Mouse (Mus musculus) left cerebral cortex, postnatal 10 days (tissue): ENCODE data around the gene N6amt1. TPM values are rescaled to one million over a fixed set of nuclear protein-coding genes. Genes with fewer than 3 reads are reported as not detected.

Experiments
- DNase-seq, 2 experiments: peaks; one replicate each; pipeline ENCODE4 v3.0.0; 2021 to 2022; ENCODE audit warnings: low spot score in 2 of 2, mixed read lengths in 1 of 2; ENCODE audit errors: extremely low spot score in 1 of 2
- intact Hi-C: fragments of 180-260 bp; cut with DNase I; formaldehyde crosslinking; loops from one replicate; pipeline ENCODE4 v1.15.1; 2025
- total RNA-seq, 2 experiments: library from RNA; stranded (reverse); gene quantifications; 2 replicates each; pipeline ENCODE4 v1.2.3; 2021

Gene N6amt1
- 10 to 100 TPM; 20.5 to 21.6 TPM for total RNA-seq

- intact Hi-C loops, result no loop called here
- peak; percentile 88 to 95 for DNase-seq
These were observed at the start of gene N6amt1 for GRCm38 (mm10) chr16:87354075-87354583. Gene N6amt1, plus strand, starts transcription at chr16:87354185.

GRCm38 (mm10) chr16:87305251-87306011, 48.6 kb upstream of the N6amt1 start:
- DNase-seq, result no peak
- intact Hi-C loops, result no loop called here

DNA sequence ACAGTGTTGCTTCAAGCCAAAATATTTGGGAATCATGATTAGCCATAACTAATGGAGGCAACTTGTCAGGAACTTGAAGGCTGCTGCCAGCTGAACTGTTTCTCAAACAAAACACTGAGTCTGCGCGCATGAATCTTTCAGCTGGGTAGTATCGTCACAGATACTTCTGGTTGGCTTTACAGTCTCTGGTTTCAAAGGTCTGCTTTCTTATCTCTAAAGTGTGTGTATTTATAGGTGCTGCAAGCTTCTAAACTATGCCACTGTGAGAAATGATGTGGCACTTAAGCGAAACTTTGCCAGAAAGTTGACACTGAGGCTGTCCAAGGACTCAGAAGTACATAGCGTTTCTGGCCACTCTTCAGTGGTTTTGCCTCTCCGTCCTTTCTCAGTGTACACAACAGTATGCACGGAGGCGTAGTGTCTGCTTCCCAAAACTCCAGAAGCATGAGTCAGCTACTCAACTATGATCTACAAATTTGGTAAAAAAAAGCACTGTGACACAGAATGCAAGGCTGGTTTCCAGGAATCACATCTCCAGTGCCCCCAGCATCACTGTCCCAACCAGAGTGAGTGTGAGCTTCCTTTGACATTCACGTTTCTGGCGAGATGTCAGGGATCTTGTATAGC, 46.8 kb upstream of the N6amt1 start:
- intact Hi-C loops, result no loop called here
- no peak for DNase-seq

DNA sequence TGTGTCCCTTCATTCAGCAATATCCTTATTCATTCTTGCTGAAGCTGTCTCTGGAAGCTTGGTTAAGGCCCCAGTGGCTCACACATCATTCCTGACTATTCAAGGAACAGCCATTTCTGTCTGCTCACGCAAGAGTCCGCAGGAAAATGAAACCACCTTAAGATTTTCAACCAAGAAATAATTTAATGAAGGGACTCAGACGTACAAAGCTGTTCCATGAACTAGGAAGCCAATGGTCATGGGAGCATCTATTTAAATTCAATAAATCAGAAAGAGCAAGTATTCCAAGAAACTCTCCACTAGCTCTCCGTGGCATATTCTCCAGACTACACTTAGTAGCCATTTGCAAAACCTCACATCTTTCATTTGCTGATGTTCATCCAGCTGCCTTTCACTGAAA, 43.3 kb upstream of the N6amt1 start:
- intact Hi-C loops, result no loop called here
- DNase-seq, result no peak

DNA sequence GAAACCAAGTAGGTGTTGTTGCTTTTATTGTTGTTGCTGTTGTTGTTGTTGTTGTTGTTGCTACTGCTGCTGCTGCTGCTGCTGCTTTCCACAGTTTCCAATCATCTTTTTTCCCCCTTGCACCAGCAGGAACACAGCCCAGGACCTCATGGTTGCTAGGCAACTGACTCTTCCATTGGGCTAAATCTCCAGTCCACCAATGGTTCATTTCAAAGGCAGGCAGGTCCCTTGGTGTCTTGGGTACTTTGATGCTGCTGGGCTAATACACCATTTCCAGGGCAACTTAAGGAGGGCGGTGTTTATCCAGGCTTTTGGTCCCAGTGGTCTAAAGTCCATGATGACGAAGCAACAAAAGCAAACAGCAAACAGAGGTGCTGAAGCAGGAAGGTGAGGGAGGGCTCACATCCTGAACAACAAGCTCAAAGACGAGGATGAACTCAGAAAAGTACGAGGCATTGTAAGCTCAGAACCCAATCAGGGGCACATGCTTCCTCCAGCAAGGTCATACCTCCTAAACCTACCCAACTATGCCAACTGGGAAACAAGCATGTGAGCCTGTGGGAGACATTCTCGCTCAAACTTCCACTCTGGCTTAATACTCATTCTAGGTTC, 35.7 kb upstream of the N6amt1 start:
- DNase-seq, result no peak
- intact Hi-C loops, result no loop called here

DNA sequence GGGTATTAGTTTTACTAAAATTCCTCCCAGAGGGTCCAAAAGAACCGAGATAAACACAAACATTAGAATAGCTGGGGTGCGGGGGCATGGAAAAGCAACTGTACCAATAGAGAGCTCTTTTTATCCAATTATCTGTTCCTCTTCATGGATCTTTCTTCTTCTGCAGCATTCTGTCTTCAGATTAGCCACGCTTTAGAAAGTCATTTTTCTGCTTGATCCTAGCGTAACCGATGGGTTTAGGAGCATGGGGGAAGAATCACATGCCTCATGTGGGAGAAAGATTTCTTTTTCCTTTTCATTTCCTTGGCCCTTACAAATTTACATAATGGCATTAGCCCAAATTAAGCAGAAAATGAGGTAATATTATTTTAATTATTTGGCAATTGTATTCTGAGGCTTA, 35.0 kb upstream of the N6amt1 start:
- no peak for DNase-seq
- intact Hi-C loops, result no loop called here

- DNase-seq, result no peak
- intact Hi-C loops, result no loop called here
These were observed 34.3 kb upstream of the N6amt1 start for GRCm38 (mm10) chr16:87319541-87320251.

DNA sequence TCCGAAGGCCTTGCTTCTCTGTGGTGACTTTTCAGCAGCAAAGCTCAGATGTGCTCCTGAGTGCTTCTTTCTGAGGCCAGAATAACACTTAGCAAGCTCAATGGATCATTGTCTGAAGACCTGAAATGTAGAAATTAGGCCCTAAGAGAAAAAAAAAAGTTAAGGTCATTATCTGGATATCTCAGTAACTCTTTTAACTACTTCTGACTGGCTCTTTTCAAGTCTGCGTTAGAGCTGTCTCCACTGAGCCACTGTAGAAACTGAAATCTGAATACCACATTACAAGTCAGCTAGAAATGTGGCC, 33.8 kb upstream of the N6amt1 start:
- intact Hi-C loops, result no loop called here
- DNase-seq, result no peak

DNA sequence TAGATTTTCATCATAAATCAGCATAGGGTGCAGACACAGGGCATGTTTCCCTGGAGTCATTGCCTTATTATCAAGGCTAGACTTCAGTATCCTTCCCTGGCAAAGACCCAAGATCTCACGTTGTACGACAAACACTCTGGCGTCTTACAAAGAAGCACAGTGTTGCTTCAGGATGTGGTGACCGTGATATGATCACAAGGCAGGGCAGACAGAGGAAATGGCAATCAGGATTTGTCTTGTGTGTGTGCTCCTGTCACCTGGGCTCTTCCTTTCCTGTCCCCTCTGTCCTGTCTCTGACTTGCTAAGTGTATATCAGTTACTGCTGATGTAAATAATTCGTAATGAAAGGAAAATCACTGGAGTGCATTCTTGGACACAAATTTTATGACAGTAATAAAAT, 29.4 kb upstream of the N6amt1 start:
- intact Hi-C loops, result no loop called here
- DNase-seq, result no peak

GRCm38 (mm10) chr16:87329986-87330385, 24.0 kb upstream of the N6amt1 start:
- DNase-seq, result no peak
- intact Hi-C loops, result no loop called here

DNA sequence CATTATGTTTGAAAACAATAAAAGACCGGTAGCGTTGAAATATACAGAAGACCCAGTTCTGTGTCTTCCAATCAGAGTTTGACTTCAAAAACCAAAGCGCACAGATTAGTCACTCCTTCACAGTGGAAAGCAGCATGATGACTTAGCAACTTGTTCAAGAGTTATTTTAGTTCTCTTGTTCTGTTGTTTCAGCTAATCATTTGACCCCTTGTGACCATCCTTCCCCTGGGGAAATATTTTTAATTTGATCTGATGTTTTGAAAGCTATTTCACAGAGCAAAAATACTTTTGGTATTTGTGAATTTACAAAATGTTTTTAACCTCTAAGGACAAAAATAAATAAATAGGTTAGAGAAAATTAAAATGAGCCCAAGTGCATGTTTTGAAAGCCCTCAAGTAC, 19.2 kb upstream of the N6amt1 start:
- intact Hi-C loops, result no loop called here
- DNase-seq, result no peak

DNA sequence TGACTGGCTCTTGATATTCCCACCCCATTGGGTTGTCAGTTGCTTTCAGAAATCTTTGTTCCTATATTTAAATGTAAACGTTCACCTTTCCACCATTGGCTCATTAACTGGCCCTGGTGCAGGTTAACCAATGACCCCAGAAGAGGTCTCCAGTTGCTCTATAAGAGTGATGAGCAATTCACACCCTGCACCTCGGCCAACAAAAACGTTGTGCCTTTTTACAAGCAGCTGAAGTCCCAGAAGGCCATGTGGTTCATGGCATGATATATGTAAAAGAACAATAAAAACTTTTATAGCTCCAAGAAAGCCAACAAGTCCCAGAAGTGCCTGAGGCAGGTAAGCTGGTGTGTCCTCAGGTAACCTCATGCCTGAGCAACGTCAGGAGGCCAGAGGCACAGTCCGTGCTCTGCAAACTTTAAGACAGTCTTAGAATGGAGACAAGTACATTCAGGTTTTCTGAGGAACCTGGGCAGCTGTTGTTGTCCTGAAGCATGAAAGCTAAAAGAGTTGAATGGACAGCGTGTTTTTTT, 12.9 kb upstream of the N6amt1 start:
- no peak for DNase-seq
- intact Hi-C loops, result no loop called here

DNA sequence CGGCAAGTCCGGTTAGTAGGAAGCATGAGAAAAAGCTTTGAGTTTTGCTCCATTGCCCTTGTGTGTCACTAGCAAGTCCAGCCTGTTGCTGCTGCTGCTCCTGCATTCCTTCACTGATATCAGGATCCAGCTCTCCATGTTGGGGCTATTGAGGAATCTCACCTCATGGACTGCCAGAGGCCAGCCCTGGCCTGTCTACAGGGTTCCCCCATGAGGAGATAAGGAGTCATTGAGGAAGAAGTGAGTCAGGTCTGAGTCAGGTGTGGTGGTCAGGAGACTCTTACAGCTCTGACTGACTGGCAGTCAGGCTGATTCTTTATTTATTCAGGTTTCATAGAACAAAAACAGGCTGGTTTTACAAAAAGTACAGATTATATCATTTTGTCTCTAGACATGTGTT, 5.9 kb upstream of the N6amt1 start:
- intact Hi-C loops, result no loop called here
- DNase-seq, result no peak

- no peak for DNase-seq
- intact Hi-C loops, result no loop called here
These were observed 2.4 kb upstream of the N6amt1 start for GRCm38 (mm10) chr16:87351386-87352105.

GRCm38 (mm10) chr16:87353605-87354004, 380 bp upstream of the N6amt1 start:
- intact Hi-C loops, result no loop called here
- DNase-seq, result no peak

- intact Hi-C loops, result no loop called here
These were observed 763 bp downstream of the N6amt1 start for GRCm38 (mm10) chr16:87354748-87355147.

DNA sequence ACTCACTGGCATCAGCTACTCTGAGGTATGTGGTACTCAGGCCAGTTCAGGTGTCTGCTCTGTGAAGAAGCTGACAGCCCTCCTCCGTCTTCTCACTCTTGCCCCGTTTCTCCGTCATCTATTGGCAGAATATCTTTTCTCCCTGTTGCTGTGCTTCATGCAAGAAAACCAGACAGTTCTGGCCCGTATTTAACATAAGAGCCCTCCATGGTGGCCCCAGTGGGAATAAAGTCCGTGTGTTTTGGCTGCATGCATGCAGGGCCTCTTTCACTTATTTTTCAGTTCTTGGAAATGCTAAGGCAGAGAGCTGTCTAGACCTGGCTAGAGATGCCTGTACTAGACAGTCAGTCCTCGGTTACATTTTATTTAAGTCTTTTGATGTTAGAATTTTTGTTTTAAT, 6.1 kb downstream of the N6amt1 start:
- DNase-seq, result no peak
- intact Hi-C loops, result no loop called here

More at GRCm38 (mm10) chr16:87354748-87355147, 763 bp downstream of the N6amt1 start:
- DNase-seq, result no peak

DNA sequence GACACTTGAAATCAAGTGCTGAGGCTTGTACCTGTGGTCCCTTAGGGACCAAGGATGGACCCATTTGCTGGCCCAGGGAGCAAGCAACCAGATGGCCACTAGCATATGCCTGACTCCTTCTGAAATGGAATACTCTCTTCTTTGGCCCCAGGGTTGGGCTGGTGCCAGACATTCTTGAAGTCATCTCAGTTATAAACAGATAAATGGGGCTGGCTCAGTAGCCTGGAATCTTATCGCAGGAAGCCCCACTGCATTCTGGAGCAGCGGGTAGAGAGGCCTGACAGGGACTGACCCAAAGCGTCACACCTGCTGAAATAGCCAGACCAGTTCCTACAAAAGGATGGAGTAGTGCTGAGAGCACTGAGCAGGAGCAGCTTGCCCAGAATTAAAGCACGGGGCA, 10.2 kb downstream of the N6amt1 start:
- intact Hi-C loops, result no loop called here
- peak in 1 of 2 experiments; percentile 49 for DNase-seq

DNA sequence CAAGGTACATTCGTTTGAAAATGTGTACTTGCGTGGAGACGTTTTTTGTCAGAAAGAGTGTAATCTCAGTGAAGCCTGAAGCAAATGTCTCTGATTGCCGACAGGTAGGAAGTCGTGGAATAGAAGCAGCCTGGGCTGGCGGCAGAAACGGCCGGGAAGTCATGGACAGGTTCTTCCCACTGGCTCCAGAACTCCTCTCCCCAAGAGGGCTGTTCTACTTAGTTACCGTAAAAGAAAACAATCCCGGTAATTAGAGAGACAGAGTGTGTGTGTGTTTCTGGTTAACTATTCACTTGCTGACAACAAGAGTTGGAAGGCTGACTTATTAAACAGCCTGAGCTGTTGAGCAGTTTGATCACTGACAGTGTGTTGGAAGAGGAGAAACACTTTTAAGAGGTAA, 12.1 kb downstream of the N6amt1 start:
- intact Hi-C loops, result no loop called here

More for the DNA sequence above, 12.1 kb downstream of the N6amt1 start:
- no peak for DNase-seq
